Mouse (Mus musculus) gastrocnemius, postnatal 4 days (tissue): ENCODE data around the gene Olfr1362. TPM values are rescaled to one million over a fixed set of nuclear protein-coding genes. Genes with fewer than 3 reads are reported as not detected.

ENCODE experiments used
- DNase-seq, 2 experiments: peaks; one replicate each; pipeline ENCODE4 v3.0.0; 2021 to 2022; ENCODE audit warnings: low spot score in 2 of 2, mixed read lengths in 2 of 2
- long read RNA-seq, 2 experiments: library from polyadenylated mRNA; stranded (forward); transcript quantifications; one replicate each; pipeline ENCODE4 v2.0.0; 2021
- total RNA-seq, 2 experiments: library from RNA; stranded (reverse); gene quantifications; 2 replicates each; pipeline ENCODE4 v1.2.3; 2021

Gene Olfr1362
- not detected for total RNA-seq
- long read RNA-seq, experiment 1: 0 reads
- long read RNA-seq, experiment 2: 0 reads

GRCm38 (mm10) chr13:21613922-21614321, at the start of gene Olfr1362:
Olfr1362 (minus strand) TSS chr13:21614022.
- no peak for DNase-seq

- no peak for DNase-seq
Observed at GRCm38 (mm10) chr13:21663286-21663685, 49.5 kb upstream of the Olfr1362 start, which contains the start of gene Olfr1361. Olfr1361 (minus strand) TSS chr13:21663386.

DNA sequence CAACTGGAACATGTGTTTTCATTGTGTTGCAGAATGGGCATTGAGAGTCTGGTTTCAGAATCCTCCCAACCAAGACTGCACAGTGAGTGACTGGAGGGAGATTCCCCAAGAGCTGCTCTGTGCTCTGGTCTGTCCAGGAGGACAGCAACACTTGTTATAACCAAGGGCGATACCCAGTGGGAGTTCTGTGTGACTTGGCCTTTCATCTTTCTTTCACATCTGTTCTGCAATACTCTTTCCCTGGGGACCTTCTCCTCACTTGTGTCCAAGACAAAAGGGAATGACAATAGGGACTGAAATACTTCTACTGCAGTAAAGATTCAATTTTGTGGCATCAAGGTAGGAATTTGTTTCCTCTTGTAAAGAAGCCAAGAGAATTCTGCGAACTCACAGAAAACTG, 28.6 kb upstream of the Olfr1362 start, which contains the start of gene Olfr11:
Gene Olfr11, minus strand, starts transcription at position 101 of the 400 bp plus-strand sequence.
- DNase-seq: no peak

GRCm38 (mm10) chr13:21591618-21592017, 22.2 kb downstream of the Olfr1362 start:
- DNase-seq: no peak

DNA sequence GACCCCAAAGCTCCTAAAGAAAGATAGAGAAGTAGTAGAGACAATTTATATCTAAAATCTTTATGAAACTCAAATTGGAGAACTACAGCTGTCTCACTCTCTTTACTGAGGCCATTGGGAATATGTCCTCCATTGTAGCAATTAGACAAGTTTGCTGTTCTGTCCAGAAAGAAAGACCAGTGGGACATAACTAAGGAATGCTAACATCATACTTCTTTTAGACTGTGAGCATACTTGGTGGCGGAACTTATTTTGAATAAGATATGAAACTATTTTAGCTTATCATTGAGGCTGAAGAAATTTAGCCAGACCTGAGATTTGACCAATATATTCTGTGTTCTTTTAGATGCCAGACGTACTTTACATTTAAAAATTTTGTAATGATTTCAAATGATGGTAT, 32.2 kb downstream of the Olfr1362 start, which contains the start of gene Olfr1364:
Gene Olfr1364, minus strand, starts transcription at position 101 of the 400 bp plus-strand sequence.
- DNase-seq: no peak

Other genes with a start within 250 kb of the Olfr1362 start
- gene Zkscan3, start 211.3 kb downstream of the Olfr1362 start, total RNA-seq: 10 to 100 TPM; 30.4 to 34.4 TPM
- under 1 TPM; 0.29 to 0.49 TPM for gene Pgbd1, start 173.0 kb downstream of the Olfr1362 start, total RNA-seq
- 10 to 100 TPM; 18.3 to 19.0 TPM for gene Zscan26, start 160.3 kb downstream of the Olfr1362 start, total RNA-seq
- under 1 TPM; 0.41 to 0.81 TPM for gene Nkapl, start 145.5 kb downstream of the Olfr1362 start, total RNA-seq
- gene Zkscan4, start 135.1 kb downstream of the Olfr1362 start, total RNA-seq: 1 to 10 TPM; 1.2 to 1.5 TPM
- gene Gm10065, start 134.6 kb downstream of the Olfr1362 start, total RNA-seq: not detected
- 10 to 100 TPM; 10.2 to 12.5 TPM for gene AK157302, start 118.8 kb downstream of the Olfr1362 start, total RNA-seq
- gene Gm11273, start 112.6 kb downstream of the Olfr1362 start, total RNA-seq: 10 to 100 TPM; 76.0 to 91.1 TPM
- 10 to 100 TPM; 15.0 to 15.6 TPM for gene Zkscan8, start 82.9 kb downstream of the Olfr1362 start, total RNA-seq
- not detected for gene Olfr1366, start 71.2 kb downstream of the Olfr1362 start, total RNA-seq
- gene Olfr1535, start 54.1 kb downstream of the Olfr1362 start, total RNA-seq: not detected
- gene Olfr1364, start 32.3 kb downstream of the Olfr1362 start, total RNA-seq: not detected
- gene Olfr11, start 28.5 kb upstream of the Olfr1362 start, total RNA-seq: not detected
- not detected for gene Olfr1361, start 49.4 kb upstream of the Olfr1362 start, total RNA-seq
- not detected for gene Olfr1360, start 63.4 kb upstream of the Olfr1362 start, total RNA-seq
- gene Olfr1359, start 84.1 kb upstream of the Olfr1362 start, total RNA-seq: not detected
- 100 to 1,000 TPM; 362 to 482 TPM for gene Hist1h2bl, start 102.1 kb upstream of the Olfr1362 start, total RNA-seq
- 100 to 1,000 TPM; 297 to 368 TPM for gene Hist1h2ai, start 102.4 kb upstream of the Olfr1362 start, total RNA-seq
- 100 to 1,000 TPM; 508 to 651 TPM for gene Hist1h3h, start 103.6 kb upstream of the Olfr1362 start, total RNA-seq
- 100 to 1,000 TPM; 101 to 150 TPM for gene Hist1h2bm, start 108.0 kb upstream of the Olfr1362 start, total RNA-seq
- 10 to 100 TPM; 70.8 to 87.9 TPM for gene Hist1h4j, start 121.0 kb upstream of the Olfr1362 start, total RNA-seq
- 1,000 to 10,000 TPM in 1 of 2 experiments, 100 to 1,000 TPM in 1; 854 to 1,164 TPM for gene Hist1h4k, start 136.5 kb upstream of the Olfr1362 start, total RNA-seq
- 100 to 1,000 TPM; 131 to 185 TPM for gene Hist1h2ak, start 139.8 kb upstream of the Olfr1362 start, total RNA-seq
- gene Hist1h2bn, start 140.1 kb upstream of the Olfr1362 start, total RNA-seq: 100 to 1,000 TPM; 211 to 286 TPM
- gene Hist1h1b, start 166.6 kb upstream of the Olfr1362 start, total RNA-seq: 100 to 1,000 TPM; 246 to 294 TPM
- gene Hist1h3i, start 169.3 kb upstream of the Olfr1362 start, total RNA-seq: 100 to 1,000 TPM; 398 to 496 TPM
- gene Hist1h2an, start 173.2 kb upstream of the Olfr1362 start, total RNA-seq: 100 to 1,000 TPM in 1 of 2 experiments, 10 to 100 TPM in 1; 82.7 to 102 TPM
- 100 to 1,000 TPM; 143 to 201 TPM for gene Hist1h2bp, start 173.4 kb upstream of the Olfr1362 start, total RNA-seq
- 100 to 1,000 TPM; 278 to 369 TPM for gene Hist1h2bq, start 196.2 kb upstream of the Olfr1362 start, total RNA-seq
- 100 to 1,000 TPM; 431 to 590 TPM for gene Hist1h2ao, start 196.4 kb upstream of the Olfr1362 start, total RNA-seq
- 100 to 1,000 TPM; 582 to 750 TPM for gene Hist1h4m, start 197.7 kb upstream of the Olfr1362 start, total RNA-seq
- 100 to 1,000 TPM in 1 of 2 experiments, 10 to 100 TPM in 1; 93.9 to 147 TPM for gene Hist1h4n, start 218.2 kb upstream of the Olfr1362 start, total RNA-seq
- gene Hist1h2ap, start 219.5 kb upstream of the Olfr1362 start, total RNA-seq: 100 to 1,000 TPM; 215 to 300 TPM
- gene Hist1h2br, start 219.7 kb upstream of the Olfr1362 start, total RNA-seq: 100 to 1,000 TPM; 275 to 365 TPM